19 mouse cellular contexts compared by ENCODE assay signal in the genomic region with DNA sequence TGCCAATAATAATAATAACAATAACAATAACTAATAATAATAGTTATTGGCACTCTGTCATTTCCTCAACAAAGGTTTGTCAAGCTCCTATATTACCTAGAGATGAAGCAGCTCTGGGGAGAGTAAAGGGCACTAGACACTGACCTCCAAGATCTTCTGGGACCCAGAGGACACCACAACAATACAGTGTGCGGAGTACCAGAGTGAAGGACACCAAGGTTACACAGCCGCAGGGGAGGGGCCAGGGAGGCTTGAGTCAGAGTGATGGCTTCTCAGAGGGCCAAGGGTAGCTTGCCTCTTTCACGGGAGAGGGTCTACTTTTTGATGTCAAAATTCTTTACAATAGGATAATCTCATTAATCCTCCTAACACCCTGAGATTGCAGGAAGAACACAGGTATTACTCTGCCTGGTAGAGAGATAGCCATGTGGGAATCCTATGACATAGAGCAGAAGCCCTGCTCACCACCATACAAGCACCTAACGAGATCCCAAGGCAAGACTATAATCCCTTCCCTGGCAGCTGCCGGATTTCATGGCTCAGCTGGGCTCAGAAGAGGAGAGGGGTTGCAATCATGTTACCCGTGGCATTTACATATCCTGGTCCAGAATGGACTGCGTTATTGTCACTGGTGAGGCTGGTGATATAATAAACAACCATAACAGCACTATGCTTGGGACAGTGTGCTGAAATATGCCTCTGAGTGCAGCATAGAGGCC.
A peak's percentile ranks its signal among the peaks of the same experiment; 100 is the strongest.
DNase-seq lines count a peak whose midpoint lies in the region; ATAC-seq and TF ChIP-seq lines count a peak whose summit lies in the region.
"Had no signal": no experiment of that assay in that cellular context is flagged by ENCODE, and none has a peak within 500 bp of the region (broad histone marks: within the 10 kb centered on the region; RNA-seq: fewer than 3 reads in every experiment).

No protein-coding gene starts in this region.

- H3K4me1 ChIP-seq in forebrain, embryonic 11.5 days (replicated peaks; ENCODE audit: control insufficient read depth, insufficient read depth, low read length): peaks cover 16% of the 10 kb centered on the region
- peaks cover 22% of the 10 kb centered on the region for H3K4me1 ChIP-seq in hindbrain, embryonic 13.5 days (replicated peaks)
- H3K4me1 ChIP-seq in midbrain, embryonic 14.5 days (ENCODE audit: control insufficient read depth, insufficient read depth, low read length): peaks cover 20% of the 10 kb centered on the region
- peaks cover 3% of the 10 kb centered on the region; the same call in 1 of the 2 replicates for H3K4me1 ChIP-seq in cerebellum, adult 2 months (ENCODE audit: control insufficient read depth, insufficient read depth, low read length)
- H3K4me1 ChIP-seq: liver, embryonic 12.5 days; stomach, embryonic 15.5 days had no signal

- TF ChIP-seq POLR2A in brain, embryonic 14.5 days (IDR thresholded peaks at IDR 0.05; ENCODE audit: borderline replicate concordance, extremely low read depth, insufficient read depth, insufficient read length, poor library complexity, severe bottlenecking): no peak
- TF ChIP-seq POLR2A in cerebellum, adult 2 months (IDR thresholded peaks at IDR 0.05; ENCODE audit: borderline replicate concordance, insufficient read depth, low read length): no peak

- peak; percentile 67 for DNase-seq in brain, embryonic 14.5 days (ENCODE audit: low read depth)
- DNase-seq in forebrain, embryonic 11.5 days (ENCODE audit: low spot score): no peak
- peak; percentile 49 for DNase-seq in midbrain, embryonic 14.5 days
- no peak for DNase-seq in heart, adult 18-20 months
- DNase-seq in lung, postnatal 14 days: no peak
- no peak for DNase-seq in cerebellum, adult 2 months
- DNase-seq: cerebellum, postnatal 25 days; heart, adult 11 months; kidney, adult 2 months; kidney, postnatal 14 days; lung, embryonic 14.5 days; spleen, adult 18-20 months; thymus, adult 2 months had no signal

- H3K4me3 ChIP-seq in forebrain, embryonic 11.5 days (ENCODE audit: low read depth, low read length): no peak overlapping the region
- no peak overlapping the region for H3K4me3 ChIP-seq in hindbrain, embryonic 13.5 days
- no peak overlapping the region for H3K4me3 ChIP-seq in midbrain, embryonic 14.5 days (replicated peaks; ENCODE audit: low read depth, low read length)
- no peak overlapping the region for H3K4me3 ChIP-seq in cerebellum, adult 2 months (replicated peaks; ENCODE audit: insufficient read depth, low read depth, low read length)
- H3K4me3 ChIP-seq: embryonic facial prominence, embryonic 12.5 days; heart, embryonic 15.5 days; limb, embryonic 10.5 days; liver, embryonic 12.5 days; stomach, embryonic 15.5 days had no signal

- H3K9ac ChIP-seq in forebrain, embryonic 11.5 days (ENCODE audit: low read length): no peak overlapping the region
- H3K9ac ChIP-seq in hindbrain, embryonic 13.5 days: no peak overlapping the region
- H3K9ac ChIP-seq in midbrain, embryonic 14.5 days (replicated peaks; ENCODE audit: low read length): no peak overlapping the region
- H3K9ac ChIP-seq: embryonic facial prominence, embryonic 12.5 days; heart, embryonic 15.5 days; liver, embryonic 12.5 days; lung, embryonic 14.5 days; stomach, embryonic 15.5 days had no signal

- H3K4me2 ChIP-seq in forebrain, embryonic 11.5 days (ENCODE audit: low read depth, low read length, severe bottlenecking): no peak overlapping the region
- no peak overlapping the region for H3K4me2 ChIP-seq in hindbrain, embryonic 13.5 days
- H3K4me2 ChIP-seq in midbrain, embryonic 14.5 days (ENCODE audit: low read length): no peak overlapping the region
- H3K4me2 ChIP-seq: embryonic facial prominence, embryonic 12.5 days; heart, embryonic 15.5 days; liver, embryonic 12.5 days; lung, embryonic 14.5 days; stomach, embryonic 15.5 days had no signal

- no peaks in the 10 kb centered on the region for H3K36me3 ChIP-seq in forebrain, embryonic 11.5 days (ENCODE audit: control insufficient read depth, insufficient read depth, low read length)
- no peaks in the 10 kb centered on the region for H3K36me3 ChIP-seq in hindbrain, embryonic 13.5 days
- no peaks in the 10 kb centered on the region for H3K36me3 ChIP-seq in midbrain, embryonic 14.5 days (ENCODE audit: control insufficient read depth, insufficient read depth, low read length)
- H3K36me3 ChIP-seq: embryonic facial prominence, embryonic 12.5 days; heart, embryonic 15.5 days; limb, embryonic 10.5 days; liver, embryonic 12.5 days; stomach, embryonic 15.5 days had no signal

- ATAC-seq in forebrain, embryonic 11.5 days (replicated peaks; ENCODE audit: low FRiP score): peak; percentile 37; the same call in 1 of the 2 replicates
- ATAC-seq in hindbrain, embryonic 13.5 days (ENCODE audit: low FRiP score): no peak
- peak; percentile 60; the same call in 1 of the 2 replicates for ATAC-seq in midbrain, embryonic 14.5 days (ENCODE audit: low FRiP score, low TSS enrichment)
- ATAC-seq: liver, embryonic 12.5 days had no signal

- peak overlapping the region; percentile 62; the same call in 1 of the 2 replicates for H3K27ac ChIP-seq in forebrain, embryonic 11.5 days (ENCODE audit: low read depth, low read length)
- peak overlapping the region; percentile 77 for H3K27ac ChIP-seq in hindbrain, embryonic 13.5 days
- peak overlapping the region; percentile 78 for H3K27ac ChIP-seq in midbrain, embryonic 14.5 days (replicated peaks; ENCODE audit: low read depth, low read length)
- H3K27ac ChIP-seq in cerebellum, adult 2 months (ENCODE audit: insufficient read depth, low read length): no peak overlapping the region
- H3K27ac ChIP-seq: embryonic facial prominence, embryonic 12.5 days; heart, embryonic 15.5 days; limb, embryonic 10.5 days; liver, embryonic 12.5 days; stomach, embryonic 15.5 days had no signal

- H3K27me3 ChIP-seq in forebrain, embryonic 11.5 days (ENCODE audit: control insufficient read depth, insufficient read depth, low read length): no peaks in the 10 kb centered on the region
- no peaks in the 10 kb centered on the region for H3K27me3 ChIP-seq in hindbrain, embryonic 13.5 days
- H3K27me3 ChIP-seq in midbrain, embryonic 14.5 days (ENCODE audit: control insufficient read depth, insufficient read depth, low read length): no peaks in the 10 kb centered on the region
- H3K27me3 ChIP-seq in cerebellum, adult 2 months (ENCODE audit: control insufficient read depth, insufficient read depth, low read length): no peaks in the 10 kb centered on the region
- H3K27me3 ChIP-seq: embryonic facial prominence, embryonic 12.5 days; heart, embryonic 15.5 days; liver, embryonic 12.5 days; stomach, embryonic 15.5 days had no signal

- no peak for TF ChIP-seq CTCF in brain, embryonic 14.5 days (IDR thresholded peaks at IDR 0.05; ENCODE audit: borderline replicate concordance, extremely low read depth, insufficient read depth, insufficient read length)
- TF ChIP-seq CTCF in cerebellum, adult 2 months (IDR thresholded peaks at IDR 0.05; ENCODE audit: borderline replicate concordance, insufficient read depth, low read depth, low read length): no peak

- H3K9me3 ChIP-seq in forebrain, embryonic 11.5 days (ENCODE audit: control insufficient read depth, low read length): no peaks in the 10 kb centered on the region
- no peaks in the 10 kb centered on the region for H3K9me3 ChIP-seq in hindbrain, embryonic 13.5 days
- no peaks in the 10 kb centered on the region for H3K9me3 ChIP-seq in midbrain, embryonic 14.5 days (ENCODE audit: control insufficient read depth, low read length)
- H3K9me3 ChIP-seq: embryonic facial prominence, embryonic 12.5 days; heart, embryonic 15.5 days; limb, embryonic 10.5 days; liver, embryonic 12.5 days; stomach, embryonic 15.5 days had no signal

- 40% methylated on average over 7 of the region's 7 CpGs for WGBS in forebrain, embryonic 11.5 days
- WGBS in hindbrain, embryonic 13.5 days: 43% methylated on average over 7 of the region's 7 CpGs
- 22% methylated on average over 7 of the region's 7 CpGs for WGBS in midbrain, embryonic 14.5 days
- WGBS in cerebellum, adult 2 months: 84% methylated on average over 7 of the region's 7 CpGs

Comparison
In these comparisons a context has a peak if more than half of its experiments do, and no peak if none do; other contexts are left out.
1. DNase-seq: peak in brain, embryonic 14.5 days (single experiment) and midbrain, embryonic 14.5 days (single experiment); none in forebrain, embryonic 11.5 days (single experiment), heart, adult 18-20 months (0 of 2), lung, postnatal 14 days (single experiment) and cerebellum, adult 2 months (0 of 2).